Mouse (Mus musculus): ENCODE measurements at regions not wholly inside any gene's neighbourhood (a gene's known extent, or its start where the extent isn't known, plus 50 kb on each side); places are given as distances from the start of the nearest gene placed in this dataset.
"Not testable (repeated sequence)": the region's sequence is repeated elsewhere in the genome, so short reads cannot be mapped to it uniquely, and the experiment has no call there.

- Histone ChIP-seq H3K4me1 (ENCODE audit: insufficient read depth, low read length) (no peaks in the 10 kb centered on the region), H3K4me2 (ENCODE audit: low read depth, low read length) (no peak overlapping the region), H3K36me3 (ENCODE audit: insufficient read depth, low read length) (no peaks in the 10 kb centered on the region), H3K9me3 (ENCODE audit: low read length) (no peaks in the 10 kb centered on the region), H3K27me3 (ENCODE audit: insufficient read depth, low read length) (no peaks in the 10 kb centered on the region), H3K27ac (no peak overlapping the region), H3K4me3 (ENCODE audit: low read length) (no peak overlapping the region), H3K9ac (replicated peaks; ENCODE audit: low read length) (no peak overlapping the region)
- WGBS = 52% methylated on average over 4 of the region's 4 CpGs
- no peak for TF ChIP-seq CTCF (IDR thresholded peaks at IDR 0.05; ENCODE audit: low read depth)
- ATAC-seq (no peak), DNase-seq (ENCODE audit: low spot score) (no peak)
Observed at GRCm38 (mm10) chr7:73602815-73603551, 61.4 kb upstream of the Chd2 start.

DNA sequence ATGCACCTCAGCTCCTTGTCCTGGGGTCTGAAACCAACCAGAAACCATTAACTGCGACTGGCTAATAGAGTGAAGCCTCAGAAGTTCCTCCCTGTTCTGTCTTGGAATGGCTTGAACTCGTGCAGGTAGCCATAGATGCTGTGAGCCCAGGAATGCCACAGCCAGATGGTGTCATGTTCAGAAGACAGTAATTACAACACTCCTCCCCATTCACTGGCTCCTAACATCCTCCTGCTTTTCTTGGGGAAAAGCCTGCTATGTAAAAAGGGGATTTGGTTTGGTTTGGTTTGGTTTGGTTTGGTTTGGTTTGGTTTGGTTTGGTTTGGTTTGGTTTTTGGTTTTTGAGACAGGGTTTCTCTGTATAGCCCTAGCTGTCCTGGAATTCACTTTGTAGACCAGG lies 59.7 kb upstream of the Chd2 start:
- no peak overlapping the region for H3K4me3 ChIP-seq (ENCODE audit: low read length)
- H3K9me3 ChIP-seq (ENCODE audit: low read length) = no peaks in the 10 kb centered on the region
- H3K27me3 ChIP-seq (ENCODE audit: insufficient read depth, low read length) = no peaks in the 10 kb centered on the region
- H3K4me1 ChIP-seq (ENCODE audit: insufficient read depth, low read length) = peaks cover 7% of the 10 kb centered on the region; the same call in 1 of the 2 replicates
- H3K9ac ChIP-seq (replicated peaks; ENCODE audit: low read length) = no peak overlapping the region
- DNase-seq (ENCODE audit: low spot score) (no peak), ATAC-seq (no peak)
- no peak overlapping the region for H3K27ac ChIP-seq
- H3K36me3 ChIP-seq (ENCODE audit: insufficient read depth, low read length) = no peaks in the 10 kb centered on the region
- 81% methylated on average over 2 of the region's 2 CpGs for WGBS
- no peak for TF ChIP-seq CTCF (IDR thresholded peaks at IDR 0.05; ENCODE audit: low read depth)
- no peak overlapping the region for H3K4me2 ChIP-seq (ENCODE audit: low read depth, low read length)

- H3K4me2 ChIP-seq (ENCODE audit: low read depth, low read length) = no peak overlapping the region
- H3K27me3 ChIP-seq (ENCODE audit: insufficient read depth, low read length) = no peaks in the 10 kb centered on the region
- no peak overlapping the region for H3K4me3 ChIP-seq (ENCODE audit: low read length)
- no peak for TF ChIP-seq CTCF (IDR thresholded peaks at IDR 0.05; ENCODE audit: low read depth)
- no peak for ATAC-seq
- no peak overlapping the region for H3K9ac ChIP-seq (replicated peaks; ENCODE audit: low read length)
- DNase-seq (ENCODE audit: low spot score) = no peak
- H3K9me3 ChIP-seq (ENCODE audit: low read length) = no peaks in the 10 kb centered on the region
- no peak overlapping the region for H3K27ac ChIP-seq
- no peaks in the 10 kb centered on the region for H3K36me3 ChIP-seq (ENCODE audit: insufficient read depth, low read length)
- H3K4me1 ChIP-seq (ENCODE audit: insufficient read depth, low read length) = peaks cover 12% of the 10 kb centered on the region; the same call in 1 of the 2 replicates
- 98% methylated on average over 1 of the region's 1 CpGs for WGBS
Observed at GRCm38 (mm10) chr7:73600776-73601175, 59.1 kb upstream of the Chd2 start.

- not testable (repeated sequence) for H3K27ac ChIP-seq; H3K4me2 ChIP-seq (ENCODE audit: low read depth, low read length); H3K9ac ChIP-seq (replicated peaks; ENCODE audit: low read length); H3K36me3 ChIP-seq (ENCODE audit: insufficient read depth, low read length); ATAC-seq; H3K9me3 ChIP-seq (ENCODE audit: low read length); DNase-seq (ENCODE audit: low spot score); H3K4me3 ChIP-seq (ENCODE audit: low read length); H3K27me3 ChIP-seq (ENCODE audit: insufficient read depth, low read length)
- 82% methylated on average over 3 of the region's 3 CpGs for WGBS
- H3K4me1 ChIP-seq (ENCODE audit: insufficient read depth, low read length) = peaks cover 18% of the 10 kb centered on the region
Observed at GRCm38 (mm10) chr7:73600003-73600385, 58.4 kb upstream of the Chd2 start.

DNA sequence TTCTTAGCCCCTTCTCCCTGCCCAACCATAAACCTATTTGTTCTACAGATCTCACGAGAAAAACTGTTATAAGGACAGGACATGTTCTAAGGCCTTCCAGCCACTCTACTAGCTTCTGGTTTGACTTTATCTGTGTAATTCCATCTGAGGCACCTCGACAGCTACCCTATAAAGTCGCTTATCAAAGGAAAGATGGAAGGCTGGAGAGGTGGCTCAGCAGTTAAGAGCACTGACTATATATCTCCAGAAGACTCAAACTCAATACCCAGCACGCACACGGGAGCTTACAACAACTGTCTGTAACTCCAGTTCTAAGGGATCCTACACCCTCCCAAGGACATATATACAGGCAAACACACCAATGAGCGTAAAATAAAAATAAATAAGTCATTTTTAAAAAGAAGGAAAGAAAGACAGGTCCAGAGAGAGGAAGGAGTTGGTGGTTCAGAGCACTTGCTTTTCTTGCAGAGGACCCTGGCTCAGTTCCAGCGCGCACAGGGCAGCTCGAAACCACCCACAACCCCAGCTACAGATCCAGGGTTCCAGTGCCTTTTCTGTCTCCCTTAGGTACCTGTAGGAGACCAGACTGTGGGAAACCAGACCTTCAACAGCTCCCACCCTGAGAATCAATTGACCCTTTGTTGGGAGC lies 57.8 kb upstream of the Chd2 start:
- TF ChIP-seq CTCF (IDR thresholded peaks at IDR 0.05; ENCODE audit: low read depth) = no peak
- peaks cover 18% of the 10 kb centered on the region for H3K4me1 ChIP-seq (ENCODE audit: insufficient read depth, low read length)
- H3K27me3 ChIP-seq (ENCODE audit: insufficient read depth, low read length) = no peaks in the 10 kb centered on the region
- no peak overlapping the region for H3K9ac ChIP-seq (replicated peaks; ENCODE audit: low read length)
- no peaks in the 10 kb centered on the region for H3K36me3 ChIP-seq (ENCODE audit: insufficient read depth, low read length)
- H3K27ac ChIP-seq = no peak overlapping the region
- H3K9me3 ChIP-seq (ENCODE audit: low read length) = no peaks in the 10 kb centered on the region
- ATAC-seq (no peak), DNase-seq (ENCODE audit: low spot score) (no peak)
- no peak overlapping the region for H3K4me3 ChIP-seq (ENCODE audit: low read length)
- no peak overlapping the region for H3K4me2 ChIP-seq (ENCODE audit: low read depth, low read length)
- WGBS = 86% methylated on average over 9 of the region's 9 CpGs

- Histone ChIP-seq H3K4me2 (ENCODE audit: low read depth, low read length) (no peak overlapping the region), H3K9me3 (ENCODE audit: low read length) (no peaks in the 10 kb centered on the region), H3K9ac (replicated peaks; ENCODE audit: low read length) (no peak overlapping the region), H3K27me3 (ENCODE audit: insufficient read depth, low read length) (no peaks in the 10 kb centered on the region), H3K4me1 (ENCODE audit: insufficient read depth, low read length) (peaks cover 18% of the 10 kb centered on the region), H3K27ac (no peak overlapping the region), H3K4me3 (ENCODE audit: low read length) (no peak overlapping the region), H3K36me3 (ENCODE audit: insufficient read depth, low read length) (no peaks in the 10 kb centered on the region)
- no peak for TF ChIP-seq CTCF (IDR thresholded peaks at IDR 0.05; ENCODE audit: low read depth)
- no peak for DNase-seq (ENCODE audit: low spot score)
- no peak for ATAC-seq
- WGBS = 74% methylated on average over 5 of the region's 5 CpGs
Observed at GRCm38 (mm10) chr7:73597968-73598367, 56.3 kb upstream of the Chd2 start.

All from hindbrain, postnatal 0 days (tissue).